Mouse (Mus musculus) hindbrain, postnatal 0 days (tissue): ENCODE measurements around the gene Hoxa13. TPM values are rescaled to one million over a fixed set of nuclear protein-coding genes. Genes with fewer than 3 reads are reported as not detected.
A peak's percentile ranks its signal among the peaks of the same experiment; 100 is the strongest.

ENCODE experiments used
- ATAC-seq: fragments of 200-750 bp; cut with Nextera tagmentation; 2 replicates; pipeline ENCODE4 v1.8.0; 2017; ENCODE audit warnings: mild to moderate bottlenecking, moderate TSS enrichment, moderate library complexity
- DNase-seq: peaks from one replicate; pipeline ENCODE4 v3.0.0-alpha.2; 2015; ENCODE audit warnings: low spot score
- H3K27ac ChIP-seq: fragments of 300-500 bp; sonication (generic); 2 replicates; pipeline ENCODE4 v1.5.1; 2014; ENCODE audit warnings: mild to moderate bottlenecking
- H3K27me3 ChIP-seq: fragments of 300-500 bp; sonication (generic); 2 replicates; pipeline ENCODE4 v1.6.1; 2014; ENCODE audit warnings: low read length, mixed read lengths; ENCODE audit not compliant: insufficient read depth
- H3K36me3 ChIP-seq: fragments of 300-500 bp; sonication (generic); 2 replicates; pipeline ENCODE4 v1.6.1; 2014; ENCODE audit warnings: low read length, mixed read lengths; ENCODE audit not compliant: insufficient read depth
- H3K4me1 ChIP-seq: fragments of 300-500 bp; sonication (generic); 2 replicates; pipeline ENCODE4 v1.6.1; 2014; ENCODE audit warnings: antibody characterized with exemption, low read length, mixed read lengths; ENCODE audit not compliant: insufficient read depth
- H3K4me2 ChIP-seq: fragments of 300-500 bp; sonication (generic); 2 replicates; pipeline ENCODE4 v1.6.1; 2014; ENCODE audit warnings: low read depth, mild to moderate bottlenecking, low read length, moderate library complexity, mixed read lengths
- H3K4me3 ChIP-seq: fragments of 300-500 bp; sonication (generic); 2 replicates; pipeline ENCODE4 v1.5.1; 2014; ENCODE audit warnings: low read length
- H3K9ac ChIP-seq: fragments of 300-500 bp; sonication (generic); replicated peaks from 2 replicates; pipeline ENCODE4 v1.6.1; 2014; ENCODE audit warnings: mild to moderate bottlenecking, low read length, moderate library complexity, mixed read lengths
- H3K9me3 ChIP-seq: fragments of 300-500 bp; sonication (generic); 2 replicates; pipeline ENCODE4 v1.6.1; 2016; ENCODE audit warnings: low read length, mixed read lengths
- CTCF ChIP-seq: IDR thresholded peaks from 2 replicates; pipeline ENCODE4 v1.5.1; 2016; ENCODE audit warnings: antibody characterized with exemption, control low read depth, low read depth
- WGBS: fragments of 180-500 bp; shearing (Covaris S2); extraction: QIAGEN DNeasy Blood & Tissue Kit; methylation state at CpG from one replicate; pipeline ENCODE4 v1.1.7; 2014; 5-methylcytosine and 5-hydroxymethylcytosine counted together
- polyA plus RNA-seq: library from polyadenylated mRNA; unstranded; fragments of >200 nt; fragmentation: Nextera tagmentation; extraction: Ambion mirVana; gene quantifications from 2 replicates; pipeline ENCODE4 v1.2.1, GENCODE M21; 2015
- total RNA-seq: library from RNA; depleted of rRNA; stranded (reverse); fragments of >200 nt; gene quantifications from 2 replicates; pipeline ENCODE4 v1.2.3, GENCODE M21; 2014

Hoxa13 gene
- total and polyA plus RNA-seq, 2 experiments from 2014 or later: not detected

DNA sequence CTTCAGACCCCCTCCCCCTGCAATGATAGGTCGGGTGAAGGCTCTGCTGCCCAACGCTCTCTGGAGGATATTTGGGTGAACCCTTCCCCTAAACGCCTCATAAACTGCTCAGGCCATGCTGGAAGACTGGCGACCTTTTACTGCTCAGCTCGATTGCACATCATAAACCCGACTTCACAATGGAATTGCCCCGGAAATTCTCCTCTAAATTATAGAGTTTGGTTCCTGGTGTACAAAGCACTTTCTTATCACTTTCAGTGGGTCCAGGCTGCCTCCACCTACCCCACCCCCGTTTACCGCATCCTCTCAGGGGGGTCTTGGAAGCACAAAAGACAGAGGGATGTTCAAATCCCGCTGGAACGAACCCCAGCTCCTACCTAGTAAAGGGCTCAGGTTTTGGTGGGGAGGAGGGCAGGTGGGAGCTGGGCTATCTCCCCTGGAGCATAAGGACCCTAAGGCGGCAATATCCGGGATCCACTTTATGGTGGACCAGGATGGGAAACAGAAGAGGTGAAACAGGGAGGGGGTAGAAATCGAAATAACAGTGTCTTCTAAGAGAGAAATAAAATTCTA is 42.0 kb downstream of the Hoxa13 start:
- Histone ChIP-seq H3K4me3 (no peak overlapping the region), H3K9me3 (no peaks in the 10 kb centered on the region), H3K27ac (no peak overlapping the region), H3K36me3 (no peaks in the 10 kb centered on the region), H3K27me3 (peaks cover 96% of the 10 kb centered on the region), H3K4me2 (no peak overlapping the region), H3K4me1 (no peaks in the 10 kb centered on the region), H3K9ac (no peak overlapping the region)
- no peak for DNase-seq
- no peak for TF ChIP-seq CTCF
- no peak for ATAC-seq
- WGBS: 8% methylated on average over 14 of the region's 14 CpGs

DNA sequence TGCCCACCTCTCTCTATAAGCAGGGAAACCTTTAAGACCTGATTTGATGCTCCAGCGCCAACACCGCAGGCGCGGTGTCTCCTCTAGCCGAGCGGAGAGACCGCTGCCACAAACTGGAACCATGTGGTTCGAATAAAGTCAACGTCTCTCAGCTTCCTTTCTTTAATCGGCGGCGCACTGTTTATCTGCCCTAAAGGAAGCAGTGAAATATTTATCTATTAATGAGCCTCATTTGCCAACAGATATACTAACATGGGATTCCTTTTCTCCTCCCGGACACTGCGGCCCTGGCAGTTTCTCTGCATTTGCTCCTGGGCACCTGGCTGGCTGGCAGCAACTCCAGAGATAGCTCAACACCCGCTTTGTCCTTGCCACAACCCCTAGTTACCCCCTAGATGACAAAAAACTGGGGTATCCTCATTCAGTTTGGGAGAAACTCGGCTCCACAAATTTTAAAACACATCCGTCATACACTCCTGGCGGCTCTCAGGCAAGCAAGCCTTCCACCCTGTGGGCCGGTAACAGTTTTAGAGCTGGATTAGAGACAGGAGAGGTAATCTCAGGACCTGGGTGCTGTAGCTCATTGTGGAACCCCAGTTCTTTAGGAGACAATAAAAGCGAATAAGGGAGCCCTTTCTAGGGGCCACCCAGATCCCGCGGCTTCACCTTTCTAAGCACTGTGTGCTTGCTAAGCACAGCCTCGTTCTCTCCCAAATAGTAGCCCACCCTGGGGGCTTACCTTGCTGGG is 42.6 kb downstream of the Hoxa13 start:
- no peak for DNase-seq
- Histone ChIP-seq H3K4me3 (no peak overlapping the region), H3K27ac (no peak overlapping the region), H3K4me1 (no peaks in the 10 kb centered on the region), H3K9ac (no peak overlapping the region), H3K36me3 (no peaks in the 10 kb centered on the region), H3K9me3 (no peaks in the 10 kb centered on the region), H3K27me3 (peaks cover 97% of the 10 kb centered on the region), H3K4me2 (no peak overlapping the region)
- 6% methylated on average over 23 of the region's 23 CpGs for WGBS
- ATAC-seq: no peak
- TF ChIP-seq CTCF: no peak

DNA sequence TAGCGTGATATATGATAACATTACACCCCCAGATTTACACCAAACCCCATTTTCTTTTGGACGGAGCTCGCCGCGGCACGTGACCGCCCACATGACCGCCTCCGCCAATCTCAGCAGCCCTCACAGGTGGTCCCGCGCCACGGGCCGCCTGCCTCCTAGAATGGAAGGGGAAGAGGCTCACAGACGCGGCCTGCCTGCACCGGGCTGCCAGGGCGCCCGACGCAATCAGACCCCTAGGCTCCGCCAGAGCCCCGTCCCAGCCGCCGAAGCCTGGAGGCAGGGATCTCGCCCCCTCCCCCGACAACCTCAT is 43.3 kb downstream of the Hoxa13 start:
- H3K4me3 ChIP-seq: peak overlapping the region; percentile 23
- H3K4me2 ChIP-seq: peak overlapping the region; percentile 31; the same call in 1 of the 2 replicates
- ATAC-seq: no peak
- H3K27me3 ChIP-seq: peaks cover 96% of the 10 kb centered on the region
- under 1% methylated on average over 25 of the region's 25 CpGs for WGBS
- no peak for DNase-seq
- H3K27ac ChIP-seq: no peak overlapping the region
- no peak for TF ChIP-seq CTCF
- no peaks in the 10 kb centered on the region for H3K36me3 ChIP-seq
- H3K9ac ChIP-seq: no peak overlapping the region
- no peaks in the 10 kb centered on the region for H3K9me3 ChIP-seq
- H3K4me1 ChIP-seq: no peaks in the 10 kb centered on the region

DNA sequence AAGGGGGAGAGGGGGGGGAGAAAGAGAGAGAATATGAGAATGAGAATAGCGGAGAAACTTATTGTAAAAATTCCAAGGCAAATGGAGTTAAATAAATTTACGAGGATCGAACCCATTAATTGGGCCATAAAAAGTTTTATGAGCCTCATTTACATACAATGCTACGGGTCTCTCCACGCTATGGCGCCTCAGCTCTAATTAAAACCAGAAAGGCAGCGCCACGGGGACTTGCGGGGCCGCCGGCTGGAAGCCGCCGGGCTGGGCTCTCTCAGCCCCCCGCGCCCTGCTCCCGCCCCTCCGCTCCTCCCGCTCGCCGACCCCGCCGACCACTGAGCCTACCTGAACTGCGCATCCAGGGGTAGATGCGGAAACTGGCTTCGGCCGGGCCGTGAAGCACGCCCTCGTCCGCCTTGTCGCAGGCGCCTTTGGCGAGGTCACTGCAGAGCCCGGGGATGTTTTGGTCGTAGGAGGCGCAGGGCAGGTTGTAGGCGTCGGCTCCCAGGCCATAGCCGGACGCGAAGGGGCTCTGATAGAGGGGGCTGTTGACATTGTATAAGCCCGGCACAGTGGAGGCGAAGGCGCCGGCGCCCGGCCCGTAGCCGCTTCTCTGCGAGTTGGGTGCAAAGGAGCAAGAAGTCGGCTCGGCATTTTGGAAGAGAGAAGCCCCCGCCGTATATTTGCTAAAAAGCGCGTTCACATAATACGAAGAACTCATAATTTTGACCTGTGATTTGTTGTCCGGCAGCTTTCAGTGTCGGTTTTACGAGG is 43.8 kb downstream of the Hoxa13 start:
- Histone ChIP-seq H3K9me3 (no peaks in the 10 kb centered on the region), H3K27me3 (peaks cover 96% of the 10 kb centered on the region), H3K36me3 (no peaks in the 10 kb centered on the region), H3K4me3 (peak overlapping the region; percentile 23), H3K4me2 (peak overlapping the region; percentile 31; the same call in 1 of the 2 replicates), H3K9ac (no peak overlapping the region), H3K4me1 (no peaks in the 10 kb centered on the region), H3K27ac (no peak overlapping the region)
- DNase-seq: no peak
- no peak for TF ChIP-seq CTCF
- no peak for ATAC-seq
- WGBS: 2% methylated on average over 60 of the region's 60 CpGs

DNA sequence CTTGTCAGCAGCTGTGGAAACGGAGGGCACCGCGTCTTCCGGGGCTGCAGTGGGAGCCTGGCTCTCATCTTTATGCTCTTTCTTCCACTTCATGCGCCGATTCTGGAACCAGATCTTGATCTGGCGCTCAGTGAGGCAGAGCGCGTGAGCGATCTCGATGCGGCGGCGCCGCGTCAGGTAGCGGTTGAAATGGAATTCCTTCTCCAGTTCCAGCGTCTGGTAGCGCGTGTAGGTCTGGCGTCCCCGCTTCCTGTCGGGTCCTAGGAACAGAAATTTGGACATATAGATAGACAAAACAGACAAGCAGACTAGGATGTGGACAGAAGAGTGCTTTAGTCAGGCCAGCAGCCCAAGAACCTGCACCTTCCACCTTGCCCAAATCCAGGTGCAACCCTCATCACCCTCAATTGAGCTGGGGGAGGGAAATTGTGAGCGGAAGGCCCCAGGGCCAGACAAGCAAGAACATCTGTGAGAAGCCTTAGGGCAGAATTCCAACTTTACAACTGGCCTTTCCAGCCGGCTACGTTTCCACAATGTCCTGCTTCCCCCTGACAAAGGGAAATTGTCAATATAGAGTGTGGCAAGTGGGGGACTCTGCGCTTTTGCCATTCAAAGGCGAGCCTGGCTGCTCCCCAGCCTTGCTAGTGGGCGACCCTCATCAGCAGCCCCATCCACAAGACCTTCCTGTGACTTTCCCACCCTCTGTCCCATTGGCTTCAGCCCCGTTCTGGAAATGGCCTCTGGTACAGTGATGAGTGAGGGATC is 44.7 kb downstream of the Hoxa13 start:
- no peak for DNase-seq
- Histone ChIP-seq H3K4me2 (no peak overlapping the region), H3K27me3 (peaks cover 96% of the 10 kb centered on the region), H3K9ac (no peak overlapping the region), H3K36me3 (no peaks in the 10 kb centered on the region), H3K4me1 (no peaks in the 10 kb centered on the region), H3K27ac (no peak overlapping the region), H3K9me3 (no peaks in the 10 kb centered on the region), H3K4me3 (no peak overlapping the region)
- no peak for TF ChIP-seq CTCF
- no peak for ATAC-seq
- WGBS: 4% methylated on average over 30 of the region's 30 CpGs

DNA sequence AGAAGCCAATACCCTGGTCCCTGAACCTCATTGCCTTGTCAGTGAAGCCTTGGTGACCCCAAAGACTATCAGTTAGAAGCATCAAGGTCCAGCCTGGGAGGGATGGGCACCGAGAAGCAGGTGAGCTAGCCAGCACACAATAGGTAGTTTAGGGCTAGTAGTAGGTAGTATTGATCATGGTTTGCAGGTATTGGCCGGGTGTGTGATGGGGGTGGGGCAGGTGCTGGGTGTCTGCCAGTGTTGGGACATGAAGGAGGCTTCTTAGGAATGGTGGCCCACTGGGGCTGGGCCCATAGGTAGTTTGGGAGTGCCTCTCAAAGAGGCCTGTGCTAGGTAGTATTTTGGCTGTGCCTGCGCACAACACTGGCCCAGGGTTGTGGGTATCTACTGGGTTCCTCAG is 45.6 kb downstream of the Hoxa13 start:
- no peak overlapping the region for H3K27ac ChIP-seq
- no peak for DNase-seq
- no peaks in the 10 kb centered on the region for H3K9me3 ChIP-seq
- no peak for ATAC-seq
- WGBS: 16% methylated on average over 3 of the region's 3 CpGs
- TF ChIP-seq CTCF: no peak
- no peak overlapping the region for H3K4me3 ChIP-seq
- no peaks in the 10 kb centered on the region for H3K36me3 ChIP-seq
- no peak overlapping the region for H3K4me2 ChIP-seq
- H3K27me3 ChIP-seq: peaks cover 98% of the 10 kb centered on the region
- H3K9ac ChIP-seq: no peak overlapping the region
- no peaks in the 10 kb centered on the region for H3K4me1 ChIP-seq
